Mouse (Mus musculus) CD4-positive, CD25-positive, alpha-beta regulatory T cell, adult 4 months (primary cell): ENCODE measurements around the gene Cd72. TPM values are rescaled to one million over a fixed set of nuclear protein-coding genes. Genes with fewer than 3 reads are reported as not detected.

Experiments used
- ATAC-seq: one replicate; pipeline ENCODE4 v1.8.0; 2017
- polyA plus RNA-seq, 2 experiments: library from polyadenylated mRNA; unstranded; fragments of 100-300 nt; shearing (Covaris generic); gene quantifications; one replicate each; pipeline ENCODE4 v1.2.1; 2017

Cd72 gene
- polyA plus RNA-seq, 2 experiments from 2014 or later = 132 to 166 TPM

GRCm38 (mm10) chr4:43399391-43400131 is 54.9 kb downstream of the Cd72 start:
- ATAC-seq = no peak

GRCm38 (mm10) chr4:43398829-43399331 is 55.5 kb downstream of the Cd72 start:
- ATAC-seq = no peak

- no peak for ATAC-seq
Measured at GRCm38 (mm10) chr4:43398014-43398413, 56.4 kb downstream of the Cd72 start.

Other genes starting within 250 kb of the Cd72 start
- gene Atp8b5, start 187.5 kb downstream of the Cd72 start, polyA plus RNA-seq = not detected
- gene Rusc2, start 72.6 kb downstream of the Cd72 start, polyA plus RNA-seq = not detected
- gene Fam166b, start 25.5 kb downstream of the Cd72 start, polyA plus RNA-seq = not detected
- 1 to 10 TPM in 1 of 2 experiments, under 1 TPM in 1; 0.37 to 1.7 TPM for gene Tesk1, start 12.7 kb downstream of the Cd72 start, polyA plus RNA-seq
- 100 to 1,000 TPM; 144 to 199 TPM for gene Sit1, start 29.1 kb upstream of the Cd72 start, polyA plus RNA-seq
- gene Ccdc107, start 38.3 kb upstream of the Cd72 start, polyA plus RNA-seq = 10 to 100 TPM; 64.0 to 76.0 TPM
- gene Arhgef39, start 45.1 kb upstream of the Cd72 start, polyA plus RNA-seq = 1 to 10 TPM; 4.9 to 8.3 TPM
- gene Car9, start 52.3 kb upstream of the Cd72 start, polyA plus RNA-seq = 1 to 10 TPM in 1 of 2 experiments, under 1 TPM in 1; 0.32 to 1.5 TPM
- gene Tpm2, start 69.1 kb upstream of the Cd72 start, polyA plus RNA-seq = not detected
- 100 to 1,000 TPM; 114 to 125 TPM for gene Creb3, start 107.7 kb upstream of the Cd72 start, polyA plus RNA-seq
- 100 to 1,000 TPM in 1 of 2 experiments, 10 to 100 TPM in 1; 83.5 to 103 TPM for gene Tln1, start 108.1 kb upstream of the Cd72 start, polyA plus RNA-seq
- gene Rgp1, start 124.1 kb upstream of the Cd72 start, polyA plus RNA-seq = 10 to 100 TPM in 1 of 2 experiments, 1 to 10 TPM in 1; 6.7 to 13.0 TPM
- gene Gba2, start 124.2 kb upstream of the Cd72 start, polyA plus RNA-seq = 10 to 100 TPM; 12.1 to 15.5 TPM
- gene Msmp, start 129.9 kb upstream of the Cd72 start, polyA plus RNA-seq = not detected
- not detected for gene Npr2, start 177.3 kb upstream of the Cd72 start, polyA plus RNA-seq
- not detected for gene Spag8, start 199.0 kb upstream of the Cd72 start, polyA plus RNA-seq
- 10 to 100 TPM; 38.8 to 43.7 TPM for gene Hint2, start 201.8 kb upstream of the Cd72 start, polyA plus RNA-seq
- gene Tmem8b, start 214.3 kb upstream of the Cd72 start, polyA plus RNA-seq = 1 to 10 TPM in 1 of 2 experiments, under 1 TPM in 1; 0.77 to 1.8 TPM
- 1 to 10 TPM; 2.4 to 2.6 TPM for gene Fam221b, start 214.5 kb upstream of the Cd72 start, polyA plus RNA-seq
- gene Olfr70, start 246.2 kb upstream of the Cd72 start, polyA plus RNA-seq = not detected